Mouse (Mus musculus) embryonic facial prominence, embryonic 14.5 days (tissue): ENCODE results near the gene Tmie. TPM values are rescaled to one million over a fixed set of nuclear protein-coding genes. Genes with fewer than 3 reads are reported as not detected.
"Not testable (repeated sequence)": the region's sequence is repeated elsewhere in the genome, so short reads cannot be mapped to it uniquely, and the experiment has no call there.

Experiments used
- ATAC-seq: fragments of 200-750 bp; cut with Nextera tagmentation; 2 replicates; pipeline ENCODE4 v1.8.0; 2017; ENCODE audit warnings: low read depth, moderate number of reproducible peaks, moderate TSS enrichment
- DNase-seq: peaks from one replicate; pipeline ENCODE4 v3.0.0-alpha.2; 2015; ENCODE audit warnings: low spot score
- H3K27ac ChIP-seq: fragments of 300-500 bp; sonication (generic); replicated peaks from 2 replicates; pipeline ENCODE4 v1.5.1; 2014; ENCODE audit warnings: low read depth, mild to moderate bottlenecking, low read length, moderate library complexity
- H3K27me3 ChIP-seq: fragments of 300-500 bp; sonication (generic); replicated peaks from 2 replicates; pipeline ENCODE4 v1.6.1; 2014; ENCODE audit warnings: low read length; ENCODE audit not compliant: control insufficient read depth, insufficient read depth
- H3K36me3 ChIP-seq: fragments of 300-500 bp; sonication (generic); 2 replicates; pipeline ENCODE4 v1.6.1; 2014; ENCODE audit warnings: low read length, mixed read lengths; ENCODE audit not compliant: control insufficient read depth, insufficient read depth
- H3K4me1 ChIP-seq: fragments of 300-500 bp; sonication (generic); 2 replicates; pipeline ENCODE4 v1.6.1; 2014; ENCODE audit warnings: antibody characterized with exemption, low read length; ENCODE audit not compliant: control insufficient read depth, insufficient read depth
- H3K4me2 ChIP-seq: fragments of 300-500 bp; sonication (generic); 2 replicates; pipeline ENCODE4 v1.6.1; 2014; ENCODE audit warnings: low read depth, mild to moderate bottlenecking, low read length, moderate library complexity, mixed read lengths
- H3K4me3 ChIP-seq: fragments of 300-500 bp; sonication (generic); 2 replicates; pipeline ENCODE4 v1.5.1; 2014; ENCODE audit warnings: low read depth, mild to moderate bottlenecking, low read length
- H3K9ac ChIP-seq: fragments of 300-500 bp; sonication (generic); 2 replicates; pipeline ENCODE4 v1.6.1; 2014; ENCODE audit warnings: low read depth, mild to moderate bottlenecking, low read length, moderate library complexity, mixed read lengths
- H3K9me3 ChIP-seq: fragments of 300-500 bp; sonication (generic); 2 replicates; pipeline ENCODE4 v1.6.1; 2016; ENCODE audit warnings: low read length; ENCODE audit not compliant: control insufficient read depth
- WGBS: fragments of 180-500 bp; shearing (Covaris S2); extraction: QIAGEN DNeasy Blood & Tissue Kit; methylation state at CpG from one replicate; pipeline ENCODE4 v1.1.7; 2014; 5-methylcytosine and 5-hydroxymethylcytosine counted together
- polyA plus RNA-seq: library from polyadenylated mRNA; unstranded; fragments of >200 nt; fragmentation: Nextera tagmentation; extraction: Ambion mirVana; gene quantifications from 2 replicates; pipeline ENCODE4 v1.2.1, GENCODE M21; 2014

Tmie gene
- polyA plus RNA-seq, 1 experiment from 2014 or later: 1.3 TPM

DNA sequence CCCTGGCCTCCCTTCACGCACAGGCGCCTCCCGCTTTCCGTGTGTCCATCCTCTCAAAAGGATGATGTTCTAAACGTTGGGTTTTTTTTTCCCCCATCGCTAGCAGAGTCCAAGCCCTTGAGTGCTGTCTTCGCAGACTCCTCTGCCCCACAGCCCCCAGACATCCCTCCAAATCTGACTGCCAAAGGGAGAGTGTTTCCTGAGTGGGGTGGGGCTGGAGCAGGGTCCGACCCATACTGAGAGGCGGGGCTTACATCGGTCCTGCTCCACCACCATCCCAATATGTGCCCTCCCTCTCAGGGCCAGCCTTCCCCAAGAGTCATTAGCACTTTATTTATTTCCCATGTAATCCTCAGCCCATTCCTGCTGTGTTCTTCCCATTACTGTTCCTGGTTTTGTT, 45.0 kb downstream of the Tmie start:
- Histone ChIP-seq H3K27ac (no peak overlapping the region), H3K4me3 (no peak overlapping the region), H3K9me3 (no peaks in the 10 kb centered on the region), H3K4me2 (no peak overlapping the region), H3K36me3 (no peaks in the 10 kb centered on the region), H3K4me1 (no peaks in the 10 kb centered on the region), H3K27me3 (no peaks in the 10 kb centered on the region), H3K9ac (no peak overlapping the region)
- ATAC-seq (no peak), DNase-seq (no peak)
- WGBS: 39% methylated on average over 10 of the region's 10 CpGs

DNA sequence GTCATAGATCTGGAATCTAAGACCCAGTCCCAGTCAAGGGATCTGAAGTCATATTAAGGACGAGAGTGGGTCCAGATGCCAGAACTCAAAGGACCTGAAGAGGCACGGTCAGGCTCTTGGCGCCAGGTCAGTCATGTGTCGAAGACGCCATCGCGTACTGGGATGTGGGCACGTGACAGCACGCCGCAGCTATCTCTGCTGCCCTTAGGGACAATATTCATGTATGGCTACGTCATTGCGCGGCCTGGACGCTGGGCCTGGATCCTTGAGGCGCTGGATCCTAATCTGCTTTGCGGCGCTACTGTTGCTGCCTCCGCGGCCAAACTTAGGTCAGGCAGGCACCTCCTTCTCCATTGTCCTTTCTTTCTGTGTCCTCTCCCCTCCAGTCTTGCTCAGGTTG, 45.5 kb downstream of the Tmie start, which contains the start of gene Prss45:
Gene Prss45 (plus strand): TSS at position 178 of the 400 bp plus-strand sequence.
- DNase-seq (no peak), ATAC-seq (no peak)
- no peaks in the 10 kb centered on the region for H3K36me3 ChIP-seq
- no peak within 1 kb of the TSS for H3K9ac ChIP-seq
- H3K9me3 ChIP-seq: no peaks in the 10 kb centered on the region
- H3K4me3 ChIP-seq: no peak within 1 kb of the TSS
- H3K27ac ChIP-seq: no peak within 1 kb of the TSS
- WGBS: 76% methylated on average over 19 of the region's 19 CpGs
- H3K4me1 ChIP-seq: no peaks in the 10 kb centered on the region
- no peak within 1 kb of the TSS for H3K4me2 ChIP-seq
- no peaks in the 10 kb centered on the region for H3K27me3 ChIP-seq

DNA sequence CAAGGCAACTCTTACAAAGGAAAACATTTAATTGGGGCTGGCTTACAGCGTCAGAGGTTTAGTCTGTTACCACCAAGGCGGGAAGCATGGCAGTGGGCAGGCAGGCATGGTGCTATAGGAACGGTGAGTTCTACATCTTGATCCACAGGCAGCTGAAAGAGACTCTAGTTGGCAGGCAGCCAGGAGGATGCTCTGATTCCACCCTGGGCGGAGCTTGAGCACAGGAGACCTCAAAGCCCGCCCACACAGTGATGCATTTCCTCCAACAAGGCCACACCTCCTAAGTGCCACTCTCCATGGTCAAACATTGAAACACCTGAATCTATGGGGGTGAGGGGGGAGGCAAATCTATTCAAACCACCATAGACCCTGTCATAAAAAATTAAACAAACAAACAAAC, 46.9 kb downstream of the Tmie start:
- Histone ChIP-seq H3K4me2 (no peak overlapping the region), H3K27me3 (no peaks in the 10 kb centered on the region), H3K4me1 (no peaks in the 10 kb centered on the region), H3K9ac (no peak overlapping the region), H3K9me3 (no peaks in the 10 kb centered on the region), H3K27ac (no peak overlapping the region), H3K36me3 (no peaks in the 10 kb centered on the region), H3K4me3 (no peak overlapping the region)
- DNase-seq (no peak), ATAC-seq (no peak)
- WGBS: 72% methylated on average over 5 of the region's 5 CpGs

DNA sequence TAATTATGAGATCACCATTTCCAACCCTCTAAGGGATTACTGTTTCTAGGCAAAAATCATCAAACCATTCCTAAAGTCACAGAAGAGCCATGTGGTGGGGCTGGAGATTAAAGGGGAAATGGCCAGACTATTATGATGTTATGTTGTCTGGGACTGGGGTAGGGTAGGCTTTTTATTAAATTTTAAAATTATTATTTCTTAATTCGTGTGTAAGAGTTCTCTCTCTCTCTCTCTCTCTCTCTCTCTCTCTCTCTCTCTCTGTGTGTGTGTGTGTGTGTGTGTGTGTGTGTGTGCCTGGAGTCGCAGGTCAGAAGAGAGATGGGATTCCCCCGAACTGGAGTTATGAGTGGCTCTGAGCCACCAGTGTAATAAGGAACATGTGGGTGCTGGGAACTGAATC, 53.5 kb downstream of the Tmie start, which contains the start of gene Prss43:
Gene Prss43 (plus strand): TSS at position 301 of the 400 bp plus-strand sequence.
- Histone ChIP-seq H3K9ac (no peak within 1 kb of the TSS), H3K36me3 (no peaks in the 10 kb centered on the region), H3K4me2 (no peak within 1 kb of the TSS), H3K27me3 (no peaks in the 10 kb centered on the region), H3K27ac (no peak within 1 kb of the TSS), H3K4me1 (no peaks in the 10 kb centered on the region), H3K9me3 (no peaks in the 10 kb centered on the region), H3K4me3 (no peak within 1 kb of the TSS)
- no peak for DNase-seq
- WGBS: 61% methylated on average over 3 of the region's 3 CpGs
- no peak for ATAC-seq

DNA sequence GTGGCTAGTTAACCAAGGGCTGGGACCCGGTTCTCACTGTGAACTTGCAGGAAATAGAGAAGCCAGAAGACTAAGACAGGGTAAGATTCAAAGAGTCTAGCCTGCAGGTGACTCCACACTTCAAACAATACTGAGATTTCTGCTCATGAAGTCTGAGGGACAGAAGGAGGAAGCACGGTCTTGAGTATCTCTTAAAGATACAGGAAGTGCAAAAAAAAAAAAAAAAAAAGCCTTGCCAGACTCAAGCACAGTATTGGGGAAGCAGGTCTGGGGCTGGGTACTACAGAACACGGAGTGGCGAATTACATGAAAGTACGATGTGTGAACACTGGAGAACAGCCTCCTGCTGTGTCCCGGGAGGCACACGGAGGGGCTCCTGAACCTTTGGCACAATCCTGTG, 54.1 kb downstream of the Tmie start:
- DNase-seq (no peak), ATAC-seq (no peak)
- Histone ChIP-seq H3K4me1 (no peaks in the 10 kb centered on the region), H3K36me3 (no peaks in the 10 kb centered on the region), H3K4me2 (no peak overlapping the region), H3K4me3 (no peak overlapping the region), H3K27me3 (no peaks in the 10 kb centered on the region), H3K9me3 (no peaks in the 10 kb centered on the region), H3K27ac (no peak overlapping the region), H3K9ac (no peak overlapping the region)
- 71% methylated on average over 7 of the region's 7 CpGs for WGBS

DNA sequence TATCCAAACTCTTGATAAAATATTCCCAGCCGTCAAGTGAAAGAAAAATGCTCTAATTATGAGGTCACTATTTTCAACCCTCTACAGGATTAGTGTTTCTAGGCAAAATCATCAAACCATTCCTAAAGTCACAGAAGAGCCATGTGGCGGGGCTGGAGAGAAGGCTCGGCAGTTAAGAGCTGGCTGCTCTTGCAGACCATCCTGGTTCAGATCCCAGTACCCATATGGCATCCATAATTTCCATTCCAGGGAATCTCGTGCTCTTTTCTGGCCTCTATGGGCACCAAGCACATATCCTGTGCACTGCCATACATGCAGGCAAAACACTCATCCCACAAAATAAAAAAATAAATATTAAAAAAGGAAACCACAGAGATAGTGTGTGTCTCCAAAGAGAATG, 54.5 kb downstream of the Tmie start:
- DNase-seq: no peak
- H3K36me3 ChIP-seq: no peaks in the 10 kb centered on the region
- no peaks in the 10 kb centered on the region for H3K4me1 ChIP-seq
- H3K9ac ChIP-seq: no peak overlapping the region
- no peak for ATAC-seq
- no peaks in the 10 kb centered on the region for H3K9me3 ChIP-seq
- H3K27me3 ChIP-seq: no peaks in the 10 kb centered on the region
- WGBS: 64% methylated on average over 4 of the region's 4 CpGs
- H3K4me3 ChIP-seq: no peak overlapping the region
- H3K27ac ChIP-seq: no peak overlapping the region
- H3K4me2 ChIP-seq: no peak overlapping the region

DNA sequence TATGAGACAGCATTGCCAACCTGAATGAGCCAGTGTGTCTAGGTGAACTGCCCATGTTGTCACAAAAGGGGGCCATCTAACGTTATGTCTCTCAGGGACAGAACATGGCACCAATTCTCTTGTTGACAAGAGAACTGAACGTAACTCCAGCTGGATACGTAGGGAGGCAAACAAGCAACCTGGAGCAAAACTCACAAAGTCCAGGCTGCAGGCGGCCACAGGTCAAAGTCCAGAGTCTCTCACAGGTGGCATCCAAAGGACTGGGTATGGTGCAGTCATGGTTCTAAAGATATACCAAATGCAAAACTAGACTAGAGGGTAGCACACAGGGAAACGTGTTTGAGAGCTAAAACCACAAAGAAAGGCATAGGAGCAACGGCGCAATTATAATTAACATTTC, 58.5 kb downstream of the Tmie start:
- no peaks in the 10 kb centered on the region for H3K9me3 ChIP-seq
- H3K9ac ChIP-seq: no peak overlapping the region
- H3K27me3 ChIP-seq: no peaks in the 10 kb centered on the region
- no peak overlapping the region for H3K4me3 ChIP-seq
- DNase-seq (no peak), ATAC-seq (no peak)
- no peak overlapping the region for H3K4me2 ChIP-seq
- WGBS: 72% methylated on average over 7 of the region's 7 CpGs
- no peaks in the 10 kb centered on the region for H3K36me3 ChIP-seq
- no peaks in the 10 kb centered on the region for H3K4me1 ChIP-seq
- no peak overlapping the region for H3K27ac ChIP-seq

DNA sequence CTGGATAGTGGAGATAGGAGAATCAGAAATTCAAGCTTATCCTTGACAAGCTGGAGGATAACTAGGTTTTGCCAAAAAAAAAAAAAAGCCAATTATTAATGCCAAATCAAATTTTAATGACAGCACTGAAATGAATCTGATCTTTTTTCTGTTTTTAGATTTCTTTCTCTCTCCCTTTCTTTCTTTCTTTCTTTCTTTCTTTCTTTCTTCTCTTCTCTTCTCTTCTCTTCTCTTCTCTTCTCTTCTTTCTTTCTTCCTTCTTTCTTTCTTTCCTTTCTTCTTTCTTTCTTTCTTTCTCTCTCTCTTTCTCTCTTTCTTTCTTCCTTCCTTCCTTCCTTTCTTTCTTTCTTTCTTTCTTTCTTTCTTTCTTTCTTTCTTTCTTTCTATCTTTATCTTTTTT, 59.4 kb downstream of the Tmie start:
- not testable (repeated sequence) for H3K4me3 ChIP-seq, ATAC-seq, H3K4me2 ChIP-seq, H3K4me1 ChIP-seq, DNase-seq, H3K9me3 ChIP-seq, H3K27me3 ChIP-seq, H3K27ac ChIP-seq, H3K9ac ChIP-seq, H3K36me3 ChIP-seq
